Mouse (Mus musculus): ENCODE data around the gene Cd59b.
"Not testable (repeated sequence)": the region's sequence is repeated elsewhere in the genome, so short reads cannot be mapped to it uniquely, and the experiment has no call there.

Cd59b gene

GRCm38 (mm10) chr2:104065526-104065925 lies 4.1 kb upstream of the Cd59b start, which contains the start of gene Gm10912:
Gm10912 (plus strand) TSS chr2:104065826.
- DNase-seq (ENCODE audit: low spot score): not testable (repeated sequence)

GRCm38 (mm10) chr2:104068450-104068849 lies 1.2 kb upstream of the Cd59b start, which contains the start of gene Gm10799:
Gm10799 (minus strand) TSS chr2:104068550.
- not testable (repeated sequence) for DNase-seq (ENCODE audit: low spot score)

GRCm38 (mm10) chr2:104078285-104078684 lies 8.6 kb downstream of the Cd59b start:
- not testable (repeated sequence) for DNase-seq (ENCODE audit: low spot score)

GRCm38 (mm10) chr2:104081436-104082050 lies 11.9 kb downstream of the Cd59b start:
- not testable (repeated sequence) for DNase-seq (ENCODE audit: low spot score)

- no peak for DNase-seq (ENCODE audit: low spot score)
Observed at GRCm38 (mm10) chr2:104082474-104082873, 12.8 kb downstream of the Cd59b start.

- not testable (repeated sequence) for DNase-seq (ENCODE audit: low spot score)
Observed at GRCm38 (mm10) chr2:104084027-104084426, 14.4 kb downstream of the Cd59b start.

GRCm38 (mm10) chr2:104087562-104087961 lies 17.9 kb downstream of the Cd59b start:
- not testable (repeated sequence) for DNase-seq (ENCODE audit: low spot score)

GRCm38 (mm10) chr2:104093305-104093704 lies 23.7 kb downstream of the Cd59b start:
- DNase-seq (ENCODE audit: low spot score): no peak

GRCm38 (mm10) chr2:104095741-104096213 lies 26.1 kb downstream of the Cd59b start, which contains the start of gene Cd59a:
Cd59a (plus strand) TSS chr2:104095801.
- peak; percentile 29 for DNase-seq (ENCODE audit: low spot score)

- no peak for DNase-seq (ENCODE audit: low spot score)
Observed at GRCm38 (mm10) chr2:104096256-104096655, 26.6 kb downstream of the Cd59b start.

- not testable (repeated sequence) for DNase-seq (ENCODE audit: low spot score)
Observed at GRCm38 (mm10) chr2:104096796-104097195, 27.1 kb downstream of the Cd59b start.

GRCm38 (mm10) chr2:104097396-104097795 lies 27.7 kb downstream of the Cd59b start:
- DNase-seq (ENCODE audit: low spot score): not testable (repeated sequence)

GRCm38 (mm10) chr2:104098529-104099230 lies 29.0 kb downstream of the Cd59b start:
- no peak for DNase-seq (ENCODE audit: low spot score)

GRCm38 (mm10) chr2:104099231-104099585 lies 29.6 kb downstream of the Cd59b start:
- no peak for DNase-seq (ENCODE audit: low spot score)

- DNase-seq (ENCODE audit: low spot score): no peak
Observed at GRCm38 (mm10) chr2:104099946-104100345, 30.3 kb downstream of the Cd59b start.

- no peak for DNase-seq (ENCODE audit: low spot score)
Observed at GRCm38 (mm10) chr2:104104800-104105199, 35.2 kb downstream of the Cd59b start.

- DNase-seq (ENCODE audit: low spot score): not testable (repeated sequence)
Observed at GRCm38 (mm10) chr2:104109021-104109420, 39.4 kb downstream of the Cd59b start.

GRCm38 (mm10) chr2:104109528-104109927 lies 39.9 kb downstream of the Cd59b start:
- DNase-seq (ENCODE audit: low spot score): no peak

- no peak for DNase-seq (ENCODE audit: low spot score)
Observed at GRCm38 (mm10) chr2:104110031-104110430, 40.4 kb downstream of the Cd59b start.

- not testable (repeated sequence) for DNase-seq (ENCODE audit: low spot score)
Observed at GRCm38 (mm10) chr2:104111170-104111797, 41.6 kb downstream of the Cd59b start.

- not testable (repeated sequence) for DNase-seq (ENCODE audit: low spot score)
Observed at GRCm38 (mm10) chr2:104113563-104113962, 43.9 kb downstream of the Cd59b start.

GRCm38 (mm10) chr2:104114898-104115297 lies 45.2 kb downstream of the Cd59b start:
- no peak for DNase-seq (ENCODE audit: low spot score)

GRCm38 (mm10) chr2:104117173-104117572 lies 47.5 kb downstream of the Cd59b start:
- DNase-seq (ENCODE audit: low spot score): not testable (repeated sequence)
